Mouse (Mus musculus) brain, embryonic 14.5 days (tissue): Measurements from ENCODE around the gene Krtap24-1.

ENCODE experiments used
- CTCF ChIP-seq: fragments of 200-500 bp; IDR thresholded peaks from 2 replicates; pipeline ENCODE4 v1.5.1; 2012; ENCODE audit warnings: inconsistent platforms, mild to moderate bottlenecking, moderate library complexity, borderline replicate concordance; ENCODE audit not compliant: insufficient read depth, insufficient read length; ENCODE audit errors: extremely low read depth
- POLR2A ChIP-seq: fragments of 200-500 bp; IDR thresholded peaks from 2 replicates; pipeline ENCODE4 v1.6.1; 2012; ENCODE audit warnings: mild to moderate bottlenecking, inconsistent platforms, borderline replicate concordance; ENCODE audit not compliant: poor library complexity, insufficient read depth, insufficient read length, severe bottlenecking; ENCODE audit errors: extremely low read depth

- no peak for TF ChIP-seq POLR2A
- TF ChIP-seq CTCF, result no peak
Observed at GRCm38 (mm10) chr16:88627566-88627965, 15.5 kb upstream of the Krtap24-1 start, which contains the start of gene 2310079G19Rik.
